Mouse (Mus musculus): Measurements from ENCODE around the gene Kat2a. TPM values are rescaled to one million over a fixed set of nuclear protein-coding genes. Genes with fewer than 3 reads are reported as not detected.

The Kat2a gene
- polyA plus RNA-seq (2014; fragmentation: Illumina TruSeq; extraction: RNeasy Lipid Tissue Mini Kit (QIAGEN cat#74804); ENCODE audit: low replicate concordance): 0.48 TPM

GRCm38 (mm10) chr11:100711783-100712615 is at the start of gene Kat2a:
TSS of gene Kat2a (minus strand) at chr11:100712465.

DNA sequence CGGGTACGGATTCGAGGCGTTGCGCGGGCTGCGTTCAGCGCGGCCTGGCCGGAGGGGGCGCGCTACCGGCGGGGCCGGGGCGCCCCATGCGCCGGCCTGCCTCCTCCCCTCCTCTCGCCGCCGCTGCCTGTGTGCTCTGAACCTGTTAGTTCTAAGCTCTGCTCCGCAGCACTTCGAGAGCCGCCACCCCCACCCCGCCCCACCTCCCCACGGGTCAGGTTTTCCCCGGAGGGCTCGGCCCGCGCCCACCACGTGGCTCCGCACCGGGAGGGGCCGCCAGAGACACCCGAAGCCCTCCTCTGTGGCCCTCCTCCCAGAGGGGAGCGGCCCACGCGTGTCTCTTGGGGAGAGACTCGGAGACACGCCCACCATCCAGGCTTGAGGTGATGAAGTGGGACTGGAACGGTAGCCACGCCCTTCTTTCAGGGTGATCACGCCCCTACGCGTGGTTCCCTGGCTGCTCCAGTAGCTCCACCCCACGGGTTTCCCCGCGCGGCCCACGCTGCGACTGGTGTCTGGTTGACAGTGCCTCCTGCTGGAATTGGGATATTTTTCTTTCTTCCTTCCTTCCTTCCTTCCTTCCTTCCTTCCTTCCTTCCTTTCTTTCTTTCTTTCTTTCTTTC is 47.5 kb upstream of the Kat2a start, which contains the start of gene Kcnh4:
TSS of gene Kcnh4 (minus strand) at position 332 of the 623 bp plus-strand sequence.

DNA sequence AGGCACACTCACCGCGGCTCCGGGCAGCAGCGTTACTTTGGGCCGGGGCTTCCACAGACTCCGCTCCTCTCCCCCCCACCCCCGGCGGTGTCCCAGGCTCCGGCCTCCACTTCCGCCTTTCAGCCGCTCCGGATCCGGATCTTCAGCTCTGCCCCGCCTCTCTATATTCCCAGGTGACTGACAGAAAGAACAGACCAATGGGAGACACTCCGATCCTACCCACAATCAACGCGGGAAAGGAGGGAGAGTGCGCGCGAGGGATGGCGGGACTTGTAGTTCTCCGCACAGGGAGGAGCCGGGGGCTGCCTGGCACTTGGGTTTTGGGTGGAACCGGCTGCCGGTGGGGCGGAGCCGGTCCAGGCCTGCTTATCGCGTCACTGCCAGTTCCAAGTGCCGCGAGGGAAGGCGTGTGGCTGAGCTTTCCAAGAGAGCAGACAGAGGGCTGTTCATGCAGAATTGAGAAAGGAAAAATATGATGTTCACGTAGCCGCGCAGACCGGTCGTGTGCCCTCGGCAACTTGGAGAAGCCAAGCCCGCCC is 25.9 kb upstream of the Kat2a start, which contains the start of gene Rab5c:
TSS of gene Rab5c (minus strand) at position 150 of the 539 bp plus-strand sequence.

GRCm38 (mm10) chr11:100713735-100714533 is 1.7 kb upstream of the Kat2a start, which contains the start of gene Hspb9:
TSS of gene Hspb9 (plus strand) at chr11:100713850.

DNA sequence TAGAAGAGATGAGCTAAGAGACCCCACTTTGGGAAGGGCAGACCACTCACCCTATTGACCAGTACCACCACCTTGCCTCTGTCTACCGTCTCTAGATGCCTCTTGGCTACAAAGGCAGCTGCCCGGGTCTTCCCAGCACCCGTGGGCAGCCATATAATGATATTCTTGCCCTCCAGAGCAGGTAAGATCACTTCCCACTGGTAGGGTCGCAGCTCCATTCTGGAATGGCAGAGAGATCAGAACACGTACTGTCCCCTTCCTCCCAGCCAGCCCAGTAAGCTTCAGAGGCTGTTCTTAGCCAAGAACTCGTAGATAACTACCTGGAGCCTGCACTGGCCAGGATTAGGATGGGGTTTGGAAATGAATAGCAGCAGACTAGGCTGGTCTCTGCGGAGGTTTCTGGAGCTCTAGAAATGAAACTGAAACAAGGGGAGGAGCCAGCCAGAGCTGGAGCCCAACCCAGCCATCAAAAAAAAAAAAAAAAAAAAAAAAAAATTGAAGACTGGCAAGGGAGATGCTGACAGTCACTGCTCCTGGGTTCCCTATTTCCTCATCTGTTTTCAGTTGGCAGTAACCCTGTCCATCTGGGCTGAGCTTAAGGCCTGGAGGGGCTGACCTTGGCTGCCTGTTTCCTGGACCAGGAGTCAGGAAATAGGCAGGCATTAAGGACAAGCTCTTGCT is 8.3 kb downstream of the Kat2a start, which contains the start of gene Dhx58:
TSS of gene Dhx58 (minus strand) at position 421 of the 681 bp plus-strand sequence.

GRCm38 (mm10) chr11:100692164-100692616 is 20.1 kb downstream of the Kat2a start, which contains the start of gene Zfp385c:
TSS of gene Zfp385c (minus strand) at chr11:100692455.

Other genes with a start within 250 kb of the Kat2a start
- gene Klhl11, start 239.7 kb downstream of the Kat2a start, polyA plus RNA-seq (2014; fragmentation: Illumina TruSeq; extraction: RNeasy Lipid Tissue Mini Kit (QIAGEN cat#74804); ENCODE audit: low replicate concordance): 2.3 TPM
- gene Acly, start 184.5 kb downstream of the Kat2a start, polyA plus RNA-seq (2014; fragmentation: Illumina TruSeq; extraction: RNeasy Lipid Tissue Mini Kit (QIAGEN cat#74804); ENCODE audit: low replicate concordance): 28.1 TPM
- not detected for gene Ttc25, start 166.9 kb downstream of the Kat2a start, polyA plus RNA-seq (2014; fragmentation: Illumina TruSeq; extraction: RNeasy Lipid Tissue Mini Kit (QIAGEN cat#74804); ENCODE audit: low replicate concordance)
- 3.5 TPM for gene Cnp, start 137.6 kb downstream of the Kat2a start, polyA plus RNA-seq (2014; fragmentation: Illumina TruSeq; extraction: RNeasy Lipid Tissue Mini Kit (QIAGEN cat#74804); ENCODE audit: low replicate concordance)
- gene Nkiras2, start 93.2 kb downstream of the Kat2a start, polyA plus RNA-seq (2014; fragmentation: Illumina TruSeq; extraction: RNeasy Lipid Tissue Mini Kit (QIAGEN cat#74804); ENCODE audit: low replicate concordance): 2.9 TPM
- 243 TPM for gene Dnajc7, start 92.3 kb downstream of the Kat2a start, polyA plus RNA-seq (2014; fragmentation: Illumina TruSeq; extraction: RNeasy Lipid Tissue Mini Kit (QIAGEN cat#74804); ENCODE audit: low replicate concordance)
- gene Zfp385c, start 20.0 kb downstream of the Kat2a start, polyA plus RNA-seq (2014; fragmentation: Illumina TruSeq; extraction: RNeasy Lipid Tissue Mini Kit (QIAGEN cat#74804); ENCODE audit: low replicate concordance): not detected
- gene Dhx58, start 8.2 kb downstream of the Kat2a start, polyA plus RNA-seq (2014; fragmentation: Illumina TruSeq; extraction: RNeasy Lipid Tissue Mini Kit (QIAGEN cat#74804); ENCODE audit: low replicate concordance): 0.45 TPM
- gene Hspb9, start 1.4 kb upstream of the Kat2a start, polyA plus RNA-seq (2014; fragmentation: Illumina TruSeq; extraction: RNeasy Lipid Tissue Mini Kit (QIAGEN cat#74804); ENCODE audit: low replicate concordance): not detected
- gene Rab5c, start 25.8 kb upstream of the Kat2a start, polyA plus RNA-seq (2014; fragmentation: Illumina TruSeq; extraction: RNeasy Lipid Tissue Mini Kit (QIAGEN cat#74804); ENCODE audit: low replicate concordance): 45.0 TPM
- gene Kcnh4, start 47.5 kb upstream of the Kat2a start, polyA plus RNA-seq (2014; fragmentation: Illumina TruSeq; extraction: RNeasy Lipid Tissue Mini Kit (QIAGEN cat#74804); ENCODE audit: low replicate concordance): not detected
- gene Hcrt, start 50.5 kb upstream of the Kat2a start, polyA plus RNA-seq (2014; fragmentation: Illumina TruSeq; extraction: RNeasy Lipid Tissue Mini Kit (QIAGEN cat#74804); ENCODE audit: low replicate concordance): not detected
- gene Ghdc, start 58.5 kb upstream of the Kat2a start, polyA plus RNA-seq (2014; fragmentation: Illumina TruSeq; extraction: RNeasy Lipid Tissue Mini Kit (QIAGEN cat#74804); ENCODE audit: low replicate concordance): 1.7 TPM
- gene Stat5b, start 138.3 kb upstream of the Kat2a start, polyA plus RNA-seq (2014; fragmentation: Illumina TruSeq; extraction: RNeasy Lipid Tissue Mini Kit (QIAGEN cat#74804); ENCODE audit: low replicate concordance): 2.1 TPM
- 1.2 TPM for gene Stat5a, start 146.9 kb upstream of the Kat2a start, polyA plus RNA-seq (2014; fragmentation: Illumina TruSeq; extraction: RNeasy Lipid Tissue Mini Kit (QIAGEN cat#74804); ENCODE audit: low replicate concordance)
- gene Stat3, start 227.1 kb upstream of the Kat2a start, polyA plus RNA-seq (2014; fragmentation: Illumina TruSeq; extraction: RNeasy Lipid Tissue Mini Kit (QIAGEN cat#74804); ENCODE audit: low replicate concordance): 18.7 TPM